Mouse (Mus musculus): ENCODE measurements at regions not wholly inside any gene's neighbourhood (a gene's known extent, or its start where the extent isn't known, plus 50 kb on each side); places are given as distances from the start of the nearest gene placed in this dataset.

GRCm38 (mm10) chr17:3248875-3249274, 77.5 kb upstream of the Tiam2 start:
- DNase-seq (ENCODE audit: low spot score in 2 of 2) = no peak

GRCm38 (mm10) chr17:3249320-3249719, 77.1 kb upstream of the Tiam2 start:
- no peak for DNase-seq (ENCODE audit: low spot score in 2 of 2)

GRCm38 (mm10) chr17:3251176-3251575, 75.2 kb upstream of the Tiam2 start:
- no peak for DNase-seq (ENCODE audit: low spot score in 2 of 2)

- DNase-seq (ENCODE audit: low spot score in 2 of 2) = no peak
Measured at GRCm38 (mm10) chr17:3251966-3252365, 74.4 kb upstream of the Tiam2 start.

- peak; percentile 44 to 73 for DNase-seq (ENCODE audit: low spot score in 2 of 2)
Measured at GRCm38 (mm10) chr17:3253508-3254176, 72.7 kb upstream of the Tiam2 start.

- no peak for DNase-seq (ENCODE audit: low spot score in 2 of 2)
Measured at GRCm38 (mm10) chr17:3256765-3257164, 69.6 kb upstream of the Tiam2 start.

- no peak for DNase-seq (ENCODE audit: low spot score in 2 of 2)
Measured at GRCm38 (mm10) chr17:3258811-3259510, 67.4 kb upstream of the Tiam2 start.

GRCm38 (mm10) chr17:3260796-3261195, 65.6 kb upstream of the Tiam2 start:
- DNase-seq (ENCODE audit: low spot score in 2 of 2) = no peak

GRCm38 (mm10) chr17:3273108-3274091, 53.0 kb upstream of the Tiam2 start:
- peak; percentile 59 to 87 for DNase-seq (ENCODE audit: low spot score in 2 of 2)

- DNase-seq (ENCODE audit: low spot score in 2 of 2) = no peak
Measured at GRCm38 (mm10) chr17:3274449-3275285, 51.7 kb upstream of the Tiam2 start.

Measured in spleen, postnatal 4 days (tissue).